ENCODE assay signal across 19 mouse cellular contexts in genomic region chr6:94232243-94232785, GRCm38 (mm10). TPM values are rescaled to one million over a fixed set of nuclear protein-coding genes. Genes with fewer than 3 reads are reported as not detected.
DNase-seq lines count a peak whose midpoint lies in the region; ATAC-seq and TF ChIP-seq lines count a peak whose summit lies in the region.
"Had no signal": no experiment of that assay in that cellular context is flagged by ENCODE, and none has a peak within 500 bp of the region (broad histone marks: within the 10 kb centered on the region; RNA-seq: fewer than 3 reads in every experiment).

No protein-coding gene starts in this region.

- peak overlapping the region; percentile 28; the same call in 1 of the 2 replicates for H3K27ac ChIP-seq in heart, embryonic 13.5 days (replicated peaks)
- peak overlapping the region; percentile 14; the same call in 1 of the 2 replicates for H3K27ac ChIP-seq in stomach, embryonic 16.5 days (ENCODE audit: low read length)
- H3K27ac ChIP-seq in stomach, postnatal 0 days (replicated peaks) = no peak overlapping the region
- H3K27ac ChIP-seq in intestine, embryonic 16.5 days (ENCODE audit: low read length) = no peak overlapping the region; the same call in 1 of the 2 replicates
- H3K27ac ChIP-seq: embryonic facial prominence, embryonic 13.5 days; heart, embryonic 15.5 days; kidney, postnatal 0 days; limb, embryonic 13.5 days; liver, embryonic 14.5 days; lung, embryonic 15.5 days; macrophage; midbrain, embryonic 10.5 days had no signal

- ATAC-seq in heart, embryonic 13.5 days (ENCODE audit: extremely low read depth, insufficient number of reproducible peaks, low FRiP score, low TSS enrichment) = no peak
- no peak for ATAC-seq in stomach, embryonic 16.5 days (ENCODE audit: insufficient read depth, low FRiP score)
- no peak for ATAC-seq in stomach, postnatal 0 days (ENCODE audit: low FRiP score, low TSS enrichment)
- ATAC-seq in intestine, embryonic 16.5 days = peak; percentile 43; the same call in 1 of the 2 replicates

- no peaks in the 10 kb centered on the region for H3K9me3 ChIP-seq in heart, embryonic 13.5 days
- H3K9me3 ChIP-seq in stomach, embryonic 16.5 days (replicated peaks; ENCODE audit: control insufficient read depth, low read length) = no peaks in the 10 kb centered on the region
- H3K9me3 ChIP-seq in stomach, postnatal 0 days (ENCODE audit: control insufficient read depth, low read length) = no peaks in the 10 kb centered on the region
- no peaks in the 10 kb centered on the region for H3K9me3 ChIP-seq in intestine, embryonic 16.5 days (ENCODE audit: control insufficient read depth, low read length)
- H3K9me3 ChIP-seq: embryonic facial prominence, embryonic 13.5 days; heart, embryonic 15.5 days; limb, embryonic 13.5 days; lung, embryonic 15.5 days; midbrain, embryonic 10.5 days had no signal

- peaks cover 69% of the 10 kb centered on the region for H3K4me1 ChIP-seq in heart, embryonic 13.5 days
- H3K4me1 ChIP-seq in stomach, embryonic 16.5 days (ENCODE audit: control insufficient read depth, insufficient read depth, low read length) = peaks cover 26% of the 10 kb centered on the region
- H3K4me1 ChIP-seq in stomach, postnatal 0 days (replicated peaks; ENCODE audit: control insufficient read depth, insufficient read depth) = peaks cover 4% of the 10 kb centered on the region; the same call in 1 of the 2 replicates
- peaks cover 30% of the 10 kb centered on the region for H3K4me1 ChIP-seq in intestine, embryonic 16.5 days (ENCODE audit: control insufficient read depth, insufficient read depth, low read length)

- WGBS in heart, embryonic 13.5 days = 32% methylated on average over 3 of the region's 3 CpGs
- WGBS in stomach, embryonic 16.5 days = 42% methylated on average over 3 of the region's 3 CpGs
- WGBS in stomach, postnatal 0 days = 49% methylated on average over 3 of the region's 3 CpGs
- 32% methylated on average over 3 of the region's 3 CpGs for WGBS in intestine, embryonic 16.5 days

- DNase-seq in heart, adult 8-10 months (ENCODE audit: low spot score) = no peak
- DNase-seq in stomach, postnatal 0 days (ENCODE audit: low spot score) = no peak
- DNase-seq in lung, postnatal 36 days = no peak
- no peak for DNase-seq in left cerebral cortex, adult 18-20 months (ENCODE audit: low spot score in 2 of 2)
- DNase-seq: cerebellum, adult 8-10 months; heart, postnatal 4 days; kidney, adult 11 months; thymus, postnatal 4 days had no signal

- no peak for TF ChIP-seq CTCF in stomach, postnatal 0 days (IDR thresholded peaks at IDR 0.05; ENCODE audit: low read depth)

- TF ChIP-seq EP300 in stomach, postnatal 0 days (optimal IDR thresholded peaks at IDR 0.05) = no peak

- H3K36me3 ChIP-seq in heart, embryonic 13.5 days = no peaks in the 10 kb centered on the region
- no peaks in the 10 kb centered on the region for H3K36me3 ChIP-seq in stomach, embryonic 16.5 days (ENCODE audit: control insufficient read depth, insufficient read depth, low read length)
- no peaks in the 10 kb centered on the region for H3K36me3 ChIP-seq in stomach, postnatal 0 days (ENCODE audit: control insufficient read depth, insufficient read depth, low read length)
- H3K36me3 ChIP-seq in intestine, embryonic 16.5 days (ENCODE audit: control insufficient read depth, insufficient read depth, low read length) = no peaks in the 10 kb centered on the region
- H3K36me3 ChIP-seq: embryonic facial prominence, embryonic 13.5 days; heart, embryonic 15.5 days; limb, embryonic 13.5 days; lung, embryonic 15.5 days; midbrain, embryonic 10.5 days had no signal

- no peak overlapping the region for H3K4me3 ChIP-seq in heart, embryonic 13.5 days
- H3K4me3 ChIP-seq in stomach, embryonic 16.5 days (replicated peaks; ENCODE audit: low read length) = no peak overlapping the region
- H3K4me3 ChIP-seq in stomach, postnatal 0 days (ENCODE audit: low read depth, low read length) = no peak overlapping the region
- no peak overlapping the region for H3K4me3 ChIP-seq in intestine, embryonic 16.5 days (ENCODE audit: low read length)
- H3K4me3 ChIP-seq: embryonic facial prominence, embryonic 13.5 days; heart, embryonic 15.5 days; limb, embryonic 13.5 days; lung, embryonic 15.5 days; midbrain, embryonic 10.5 days had no signal

- H3K9ac ChIP-seq in heart, embryonic 13.5 days = no peak overlapping the region
- H3K9ac ChIP-seq in stomach, embryonic 16.5 days (ENCODE audit: low read length) = no peak overlapping the region
- H3K9ac ChIP-seq in stomach, postnatal 0 days (ENCODE audit: low read length) = no peak overlapping the region
- H3K9ac ChIP-seq in intestine, embryonic 16.5 days (ENCODE audit: low read depth, low read length) = no peak overlapping the region
- H3K9ac ChIP-seq: embryonic facial prominence, embryonic 13.5 days; heart, embryonic 15.5 days; limb, embryonic 13.5 days; liver, embryonic 14.5 days; lung, embryonic 15.5 days had no signal

- H3K4me2 ChIP-seq in heart, embryonic 13.5 days = no peak overlapping the region
- H3K4me2 ChIP-seq in stomach, embryonic 16.5 days (ENCODE audit: low read depth, low read length) = no peak overlapping the region
- no peak overlapping the region for H3K4me2 ChIP-seq in stomach, postnatal 0 days (replicated peaks; ENCODE audit: low read depth)
- no peak overlapping the region for H3K4me2 ChIP-seq in intestine, embryonic 16.5 days (ENCODE audit: low read depth, low read length)
- H3K4me2 ChIP-seq: embryonic facial prominence, embryonic 13.5 days; heart, embryonic 15.5 days; limb, embryonic 13.5 days; lung, embryonic 15.5 days had no signal

- H3K27me3 ChIP-seq in heart, embryonic 13.5 days (replicated peaks) = no peaks in the 10 kb centered on the region
- no peaks in the 10 kb centered on the region for H3K27me3 ChIP-seq in stomach, embryonic 16.5 days (ENCODE audit: control insufficient read depth, insufficient read depth, low read length)
- no peaks in the 10 kb centered on the region for H3K27me3 ChIP-seq in stomach, postnatal 0 days (ENCODE audit: control insufficient read depth, insufficient read depth, low read length)
- H3K27me3 ChIP-seq in intestine, embryonic 16.5 days (replicated peaks; ENCODE audit: control insufficient read depth, insufficient read depth, low read length) = no peaks in the 10 kb centered on the region
- H3K27me3 ChIP-seq: embryonic facial prominence, embryonic 13.5 days; heart, embryonic 15.5 days; limb, embryonic 13.5 days; lung, embryonic 15.5 days had no signal

RNA-seq across cellular contexts. Expression of gene Magi1, which starts 51.4 kb away (rescaled TPM):
- 7.3 and 7.5 TPM in 2 replicates for polyA plus RNA-seq in heart, embryonic 13.5 days (2015; fragmentation: Nextera tagmentation; extraction: Ambion mirVana)
- total RNA-seq in heart, adult 8-10 months (2022) = 10 to 100 TPM; 11.3 to 16.5 (median 15.2) TPM
- polyA plus RNA-seq in stomach, embryonic 16.5 days (2015; fragmentation: Nextera tagmentation; extraction: Ambion mirVana) = 8.7 and 8.9 TPM in 2 replicates
- 4.4 and 5.2 TPM in 2 replicates for polyA plus RNA-seq in stomach, postnatal 0 days (2015; fragmentation: Nextera tagmentation; extraction: Ambion mirVana)
- polyA plus RNA-seq in intestine, embryonic 16.5 days (2015; fragmentation: Nextera tagmentation; extraction: Ambion mirVana) = 6.7 and 6.8 TPM in 2 replicates
- 10 to 100 TPM; 71.0 to 87.5 TPM for total RNA-seq in left cerebral cortex, adult 18-20 months (2021)

Comparison
In these comparisons a context has a peak if more than half of its experiments do, and no peak if none do; other contexts are left out.
1. H3K27ac ChIP-seq: peak in heart, embryonic 13.5 days (single experiment) and stomach, embryonic 16.5 days (single experiment); none in stomach, postnatal 0 days (single experiment) and intestine, embryonic 16.5 days (single experiment).